Mouse (Mus musculus) megakaryocyte progenitor cell, adult 5-6 weeks (primary cell): ENCODE measurements at regions not wholly inside any gene's neighbourhood (a gene's known extent, or its start where the extent isn't known, plus 50 kb on each side); places are given as distances from the start of the nearest gene placed in this dataset.
"Not testable (repeated sequence)": the region's sequence is repeated elsewhere in the genome, so short reads cannot be mapped to it uniquely, and the experiment has no call there.

Source experiments
- ATAC-seq: replicated peaks from 2 replicates; pipeline ENCODE4 v1.8.0; 2016; ENCODE audit warnings: mild to moderate bottlenecking, moderate TSS enrichment, inconsistent platforms; ENCODE audit not compliant: poor library complexity

GRCm38 (mm10) chr4:153616058-153616457 lies 133.4 kb upstream of the Ajap1 start:
- no peak for ATAC-seq

- ATAC-seq: no peak
These were observed 134.3 kb upstream of the Ajap1 start for GRCm38 (mm10) chr4:153616938-153617337.

GRCm38 (mm10) chr4:153620871-153621270 lies 138.3 kb upstream of the Ajap1 start:
- ATAC-seq: no peak

- ATAC-seq: no peak
These were observed 148.6 kb upstream of the Ajap1 start for GRCm38 (mm10) chr4:153631161-153631560.

- ATAC-seq: no peak
These were observed 149.4 kb upstream of the Ajap1 start for GRCm38 (mm10) chr4:153632056-153632455.

- no peak for ATAC-seq
These were observed 149.9 kb upstream of the Ajap1 start for GRCm38 (mm10) chr4:153632551-153632950.

- no peak for ATAC-seq
These were observed 150.6 kb upstream of the Ajap1 start for GRCm38 (mm10) chr4:153633260-153633659.

GRCm38 (mm10) chr4:153634221-153634881 lies 151.7 kb upstream of the Ajap1 start:
- ATAC-seq: no peak

GRCm38 (mm10) chr4:153637989-153638388 lies 155.4 kb upstream of the Ajap1 start:
- no peak for ATAC-seq

- no peak for ATAC-seq
These were observed 169.2 kb upstream of the Ajap1 start for GRCm38 (mm10) chr4:153651849-153652248.

- ATAC-seq: no peak
These were observed 170.2 kb upstream of the Ajap1 start for GRCm38 (mm10) chr4:153652841-153653240.

- no peak for ATAC-seq
These were observed 180.1 kb upstream of the Ajap1 start for GRCm38 (mm10) chr4:153662731-153663130.

- ATAC-seq: not testable (repeated sequence)
These were observed 184.1 kb upstream of the Ajap1 start for GRCm38 (mm10) chr4:153666626-153667236.

GRCm38 (mm10) chr4:153669070-153669469 lies 186.5 kb upstream of the Ajap1 start:
- ATAC-seq: no peak

GRCm38 (mm10) chr4:153670216-153670615 lies 187.6 kb upstream of the Ajap1 start:
- ATAC-seq: no peak

- ATAC-seq: no peak
These were observed 192.8 kb upstream of the Ajap1 start for GRCm38 (mm10) chr4:153675431-153675830.

GRCm38 (mm10) chr4:153679151-153679550 lies 196.5 kb upstream of the Ajap1 start:
- ATAC-seq: no peak

GRCm38 (mm10) chr4:153688441-153688840 lies 205.8 kb upstream of the Ajap1 start:
- no peak for ATAC-seq

- ATAC-seq: no peak
These were observed 211.3 kb upstream of the Ajap1 start for GRCm38 (mm10) chr4:153693881-153694280.

GRCm38 (mm10) chr4:153696426-153697040 lies 213.9 kb upstream of the Ajap1 start:
- ATAC-seq: no peak

GRCm38 (mm10) chr4:153707218-153707617 lies 224.6 kb upstream of the Ajap1 start:
- ATAC-seq: no peak

GRCm38 (mm10) chr4:153714995-153715645 lies 232.5 kb upstream of the Ajap1 start:
- ATAC-seq: no peak
